Mouse (Mus musculus) heart, postnatal 14 days (tissue): ENCODE measurements at regions not wholly inside any gene's neighbourhood (a gene's known extent, or its start where the extent isn't known, plus 50 kb on each side); places are given as distances from the start of the nearest gene placed in this dataset.

Experiments
- DNase-seq, 2 experiments: peaks; one replicate each; pipeline ENCODE4 v3.0.0; 2021 to 2022
- intact Hi-C: fragments of 180-260 bp; cut with DNase I; formaldehyde crosslinking; loops from one replicate; pipeline ENCODE4 v1.15.1; 2025

DNA sequence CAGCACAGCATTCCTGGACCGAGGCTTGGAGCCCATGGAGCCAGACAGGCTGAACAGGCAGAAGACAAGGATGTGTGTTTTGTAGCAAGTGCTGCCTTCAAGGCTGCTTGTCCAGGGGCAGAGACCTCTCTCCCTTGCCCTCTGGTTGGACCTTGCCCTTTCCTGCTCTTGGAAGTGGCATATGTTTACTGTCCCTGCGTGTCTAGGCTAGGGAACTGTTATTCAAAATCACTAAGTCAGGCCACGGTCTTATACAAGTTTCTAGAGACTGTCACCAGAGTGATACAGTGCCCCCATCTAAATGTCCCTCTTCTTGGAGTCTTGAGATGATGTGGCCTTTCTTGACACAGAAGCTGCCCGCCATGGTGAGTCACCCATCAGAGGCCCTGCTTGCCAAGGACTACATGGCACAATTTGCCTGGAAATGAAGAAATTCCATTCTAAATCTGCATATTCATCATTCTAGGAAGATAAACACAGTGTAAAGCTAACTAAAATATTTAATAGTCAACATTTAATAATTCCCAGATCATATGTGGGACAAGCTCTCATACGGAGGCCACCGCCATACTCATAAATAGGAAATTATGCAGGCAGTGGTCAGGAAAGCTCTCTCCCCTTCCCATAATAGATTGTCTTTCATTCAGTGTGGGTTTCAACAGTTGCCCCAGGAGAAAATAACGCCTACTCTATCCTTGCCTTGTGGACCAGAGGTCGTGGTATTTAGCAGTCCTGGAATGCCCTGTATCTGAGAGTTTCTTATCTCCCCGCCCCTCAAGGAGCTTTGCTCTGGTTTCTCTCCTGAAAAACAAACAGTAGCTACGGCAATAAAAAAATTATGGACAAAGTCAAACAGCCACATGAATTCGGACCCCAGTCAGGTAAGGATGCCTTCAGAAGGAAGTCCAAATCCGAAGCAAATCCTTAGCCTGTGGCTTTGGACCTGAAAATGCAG lies 50.9 kb upstream of the Lmo4 start:
- DNase-seq: no peak
- intact Hi-C loops: no loop called here
